Mouse (Mus musculus) embryonic facial prominence, embryonic 11.5 days (tissue): ENCODE results near the gene Wdr49. TPM values are rescaled to one million over a fixed set of nuclear protein-coding genes. Genes with fewer than 3 reads are reported as not detected.

ENCODE experiments used
- polyA plus RNA-seq: library from polyadenylated mRNA; unstranded; fragments of >200 nt; fragmentation: Nextera tagmentation; extraction: Ambion mirVana; gene quantifications from 2 replicates; pipeline ENCODE4 v1.2.1, GENCODE M21; 2014

Wdr49 gene
- polyA plus RNA-seq, 1 experiment from 2014 or later = not detected

Other genes with a start within 250 kb of the Wdr49 start
- not detected in 2 replicates for gene Serpini2, start 212.1 kb downstream of the Wdr49 start, polyA plus RNA-seq
- 109 TPM in 2 replicates for gene Pdcd10, start 74.7 kb upstream of the Wdr49 start, polyA plus RNA-seq
- gene Serpini1, start 75.4 kb upstream of the Wdr49 start, polyA plus RNA-seq = 15.7 and 16.1 TPM in 2 replicates